Mouse (Mus musculus): Measurements from ENCODE around the gene Bet1l. TPM values are rescaled to one million over a fixed set of nuclear protein-coding genes. Genes with fewer than 3 reads are reported as not detected.

The Bet1l gene
- total RNA-seq, 1 experiment = 21.6 TPM

- peaks cover 5% of the 10 kb centered on the region; the same call in 1 of the 2 replicates for H3K36me3 ChIP-seq (ENCODE audit: control insufficient read depth, insufficient read depth, low read length, poor library complexity, severe bottlenecking)
- TF ChIP-seq CHD2 (IDR thresholded peaks at IDR 0.05; ENCODE audit: low read depth, low read length) (no peak), ZC3H11A (IDR thresholded peaks at IDR 0.05; ENCODE audit: borderline replicate concordance, low read depth, low read length) (no peak), ZNF384 (IDR thresholded peaks at IDR 0.05; ENCODE audit: low read depth, low read length) (no peak), HCFC1 (IDR thresholded peaks at IDR 0.05; ENCODE audit: borderline replicate concordance, insufficient read depth, low read length) (no peak), MAFK (IDR thresholded peaks at IDR 0.05; ENCODE audit: insufficient read depth, low read depth, low read length) (no peak)
- no peak within 1 kb of the TSS for H3K4me3 ChIP-seq (ENCODE audit: insufficient read depth in 1 of 2, low read depth in 1 of 2, low read length in 2 of 2, poor library complexity in 1 of 2, severe bottlenecking in 1 of 2)
- no peaks in the 10 kb centered on the region for H3K9me3 ChIP-seq (ENCODE audit: control insufficient read depth, insufficient read depth, low read depth, low read length)
- DNase-seq (ENCODE audit: low read depth, low spot score) = no peak
- no peak within 1 kb of the TSS for H3K9ac ChIP-seq (ENCODE audit: insufficient read depth, low read depth, low read length, poor library complexity, severe bottlenecking)
- H3K4me1 ChIP-seq (ENCODE audit: control insufficient read depth in 2 of 2, insufficient read depth in 2 of 2, low read length in 2 of 2, poor library complexity in 1 of 2) = peaks cover 0 to 18% of the 10 kb centered on the region in 2 experiments; a peak in 2 of 4 replicates
- H3K27ac ChIP-seq (ENCODE audit: insufficient read depth, low read depth, low read length, poor library complexity, severe bottlenecking) = no peak within 1 kb of the TSS
- in situ Hi-C loops (cut with MboI; ENCODE audit: low sequenced_read_pairs in 2 of 2, unreplicated experiment in 2 of 2) = loop anchor here (10.0 to 25.0 kb wide), 3 partner anchors 47 to 327 kb away; partner anchors contain the start of genes B4galnt4 (in 1 of the 2) and Rnh1 (in 1 of the 2)
Observed at GRCm38 (mm10) chr7:140847755-140848580, 9.4 kb downstream of the Bet1l start, which contains the start of gene Odf3. Gene Odf3, plus strand, starts transcription at chr7:140847805.

- in situ Hi-C loops (cut with MboI; ENCODE audit: low sequenced_read_pairs in 2 of 2, unreplicated experiment in 2 of 2) = loop anchor here (10.0 to 25.0 kb wide), 3 partner anchors 48 to 328 kb away; partner anchors contain the start of genes B4galnt4 (in 1 of the 2) and Rnh1 (in 1 of the 2)
- TF ChIP-seq ZC3H11A (IDR thresholded peaks at IDR 0.05; ENCODE audit: borderline replicate concordance, low read depth, low read length) (no peak), CHD2 (IDR thresholded peaks at IDR 0.05; ENCODE audit: low read depth, low read length) (no peak), ZNF384 (IDR thresholded peaks at IDR 0.05; ENCODE audit: low read depth, low read length) (no peak), MAFK (IDR thresholded peaks at IDR 0.05; ENCODE audit: insufficient read depth, low read depth, low read length) (no peak), HCFC1 (IDR thresholded peaks at IDR 0.05; ENCODE audit: borderline replicate concordance, insufficient read depth, low read length) (no peak)
- H3K4me3 ChIP-seq (ENCODE audit: insufficient read depth in 1 of 2, low read depth in 1 of 2, low read length in 2 of 2, poor library complexity in 1 of 2, severe bottlenecking in 1 of 2) = no peak overlapping the region
- peaks cover 4 to 15% of the 10 kb centered on the region in 2 experiments; a peak in 2 of 4 replicates for H3K4me1 ChIP-seq (ENCODE audit: control insufficient read depth in 2 of 2, insufficient read depth in 2 of 2, low read length in 2 of 2, poor library complexity in 1 of 2)
- no peak for DNase-seq (ENCODE audit: low read depth, low spot score)
- no peak overlapping the region for H3K27ac ChIP-seq (ENCODE audit: insufficient read depth, low read depth, low read length, poor library complexity, severe bottlenecking)
- H3K9me3 ChIP-seq (ENCODE audit: control insufficient read depth, insufficient read depth, low read depth, low read length) = no peaks in the 10 kb centered on the region
- H3K36me3 ChIP-seq (ENCODE audit: control insufficient read depth, insufficient read depth, low read length, poor library complexity, severe bottlenecking) = no peaks in the 10 kb centered on the region
- no peak overlapping the region for H3K9ac ChIP-seq (ENCODE audit: insufficient read depth, low read depth, low read length, poor library complexity, severe bottlenecking)
Observed at GRCm38 (mm10) chr7:140846676-140847075, 10.7 kb downstream of the Bet1l start.

- H3K27ac ChIP-seq (ENCODE audit: insufficient read depth, low read depth, low read length, poor library complexity, severe bottlenecking) = no peak overlapping the region
- no peaks in the 10 kb centered on the region for H3K36me3 ChIP-seq (ENCODE audit: control insufficient read depth, insufficient read depth, low read length, poor library complexity, severe bottlenecking)
- no peak overlapping the region for H3K4me3 ChIP-seq (ENCODE audit: insufficient read depth in 1 of 2, low read depth in 1 of 2, low read length in 2 of 2, poor library complexity in 1 of 2, severe bottlenecking in 1 of 2)
- in situ Hi-C loops (cut with MboI; ENCODE audit: low sequenced_read_pairs in 2 of 2, unreplicated experiment in 2 of 2) = loop anchor here (10.0 to 25.0 kb wide), 3 partner anchors 49 to 329 kb away; partner anchors contain the start of genes B4galnt4 (in 1 of the 2) and Rnh1 (in 1 of the 2)
- TF ChIP-seq CHD2 (IDR thresholded peaks at IDR 0.05; ENCODE audit: low read depth, low read length) (no peak), HCFC1 (IDR thresholded peaks at IDR 0.05; ENCODE audit: borderline replicate concordance, insufficient read depth, low read length) (no peak), ZNF384 (IDR thresholded peaks at IDR 0.05; ENCODE audit: low read depth, low read length) (no peak), ZC3H11A (IDR thresholded peaks at IDR 0.05; ENCODE audit: borderline replicate concordance, low read depth, low read length) (no peak)
- DNase-seq (ENCODE audit: low read depth, low spot score) = no peak
- H3K9ac ChIP-seq (ENCODE audit: insufficient read depth, low read depth, low read length, poor library complexity, severe bottlenecking) = no peak overlapping the region
- no peaks in the 10 kb centered on the region for H3K9me3 ChIP-seq (ENCODE audit: control insufficient read depth, insufficient read depth, low read depth, low read length)
- H3K4me1 ChIP-seq (ENCODE audit: control insufficient read depth in 2 of 2, insufficient read depth in 2 of 2, low read length in 2 of 2, poor library complexity in 1 of 2) = peaks cover 4 to 22% of the 10 kb centered on the region in 2 experiments; a peak in 2 of 4 replicates
Observed at GRCm38 (mm10) chr7:140845683-140846082, 11.7 kb downstream of the Bet1l start.

- no peaks in the 10 kb centered on the region for H3K9me3 ChIP-seq (ENCODE audit: control insufficient read depth, insufficient read depth, low read depth, low read length)
- peak; percentile 87; the same call in 1 of the 2 replicates for TF ChIP-seq ZC3H11A (IDR thresholded peaks at IDR 0.05; ENCODE audit: borderline replicate concordance, low read depth, low read length)
- TF ChIP-seq CHD2 (IDR thresholded peaks at IDR 0.05; ENCODE audit: low read depth, low read length) = no peak
- peak; percentile 90 for DNase-seq (ENCODE audit: low read depth, low spot score)
- no peak within 1 kb of the TSS for H3K9ac ChIP-seq (ENCODE audit: insufficient read depth, low read depth, low read length, poor library complexity, severe bottlenecking)
- no peak within 1 kb of the TSS for H3K4me3 ChIP-seq (ENCODE audit: insufficient read depth in 1 of 2, low read depth in 1 of 2, low read length in 2 of 2, poor library complexity in 1 of 2, severe bottlenecking in 1 of 2)
- H3K36me3 ChIP-seq (ENCODE audit: control insufficient read depth, insufficient read depth, low read length, poor library complexity, severe bottlenecking) = no peaks in the 10 kb centered on the region
- in situ Hi-C loops (cut with MboI; ENCODE audit: low sequenced_read_pairs in 2 of 2, unreplicated experiment in 2 of 2) = loop anchor here (5.0 to 25.0 kb wide), 5 partner anchors 50 to 330 kb away; partner anchors contain the start of genes B4galnt4 (in 1 of the 2), Cox8b (in 1 of the 2) and Rnh1 (in 1 of the 2)
- peaks cover 4 to 23% of the 10 kb centered on the region in 2 experiments; a peak in 2 of 4 replicates for H3K4me1 ChIP-seq (ENCODE audit: control insufficient read depth in 2 of 2, insufficient read depth in 2 of 2, low read length in 2 of 2, poor library complexity in 1 of 2)
- H3K27ac ChIP-seq (ENCODE audit: insufficient read depth, low read depth, low read length, poor library complexity, severe bottlenecking) = no peak within 1 kb of the TSS
Observed at GRCm38 (mm10) chr7:140844905-140845665, 12.3 kb downstream of the Bet1l start, which contains the start of gene Scgb1c1. Gene Scgb1c1, plus strand, starts transcription at chr7:140845547.
